Mouse (Mus musculus) brain, embryonic 18.5 days (tissue): ENCODE data around the gene D430041D05Rik.

Experiments
- DNase-seq: peaks from one replicate; pipeline ENCODE4 v3.0.0-alpha.2; 2012; ENCODE audit warnings: low read depth, low spot score

Gene D430041D05Rik

DNA sequence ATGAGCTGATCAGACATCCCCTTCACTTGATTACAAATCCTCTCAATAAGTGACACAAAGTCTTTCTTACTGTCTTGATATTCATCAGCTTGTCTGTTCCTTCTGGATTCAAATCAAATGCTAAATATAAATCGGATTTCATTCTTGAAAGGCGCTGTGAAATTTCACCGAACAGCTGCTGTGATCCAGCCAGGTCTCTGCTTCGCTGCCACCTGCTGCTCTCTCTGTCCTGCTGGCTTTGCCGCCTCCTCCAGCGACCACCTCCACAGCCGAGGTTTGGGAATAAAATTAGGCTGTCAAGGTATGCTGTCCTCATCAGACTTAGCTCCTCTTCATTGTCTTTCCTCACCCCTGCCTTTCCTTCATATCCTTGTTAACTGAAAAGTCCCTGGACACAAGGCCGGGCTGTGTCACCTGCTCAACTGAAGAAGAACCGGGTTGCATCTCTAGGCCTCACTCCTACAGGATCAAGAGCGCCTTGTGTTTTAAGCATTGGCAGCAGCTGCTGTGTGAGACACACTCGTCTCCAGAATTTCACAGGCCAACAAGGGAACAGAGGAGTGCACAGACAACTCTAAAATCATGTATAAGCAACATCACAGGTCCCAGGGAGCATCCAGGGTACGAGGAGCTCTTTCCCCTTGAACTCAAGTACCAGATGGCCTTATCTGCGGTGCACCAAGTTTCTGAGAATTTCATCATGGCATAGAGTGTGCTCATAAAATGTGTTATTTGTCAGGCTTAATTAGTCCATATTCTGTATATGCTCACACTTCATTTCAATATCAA, 59.2 kb downstream of the D430041D05Rik start:
- DNase-seq: no peak

DNA sequence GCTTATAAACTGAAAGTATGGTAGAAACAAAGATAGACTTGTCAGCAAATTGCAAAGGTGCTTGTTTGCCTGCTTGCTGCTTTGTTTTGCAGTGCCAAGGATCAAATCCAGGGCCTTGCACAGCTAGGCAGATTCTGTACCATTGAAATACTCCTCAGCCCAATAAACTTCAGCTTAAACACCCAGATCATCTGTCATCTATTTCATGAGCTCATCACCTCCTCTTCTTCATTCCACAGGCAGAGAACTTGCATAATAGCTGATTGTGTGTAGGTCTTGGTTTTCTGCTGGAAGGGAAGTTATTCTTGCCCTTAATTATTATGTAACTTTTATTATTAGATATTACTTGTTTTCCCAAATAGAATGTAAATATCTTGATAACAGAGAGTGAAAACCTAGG, 73.2 kb downstream of the D430041D05Rik start:
- no peak for DNase-seq

DNA sequence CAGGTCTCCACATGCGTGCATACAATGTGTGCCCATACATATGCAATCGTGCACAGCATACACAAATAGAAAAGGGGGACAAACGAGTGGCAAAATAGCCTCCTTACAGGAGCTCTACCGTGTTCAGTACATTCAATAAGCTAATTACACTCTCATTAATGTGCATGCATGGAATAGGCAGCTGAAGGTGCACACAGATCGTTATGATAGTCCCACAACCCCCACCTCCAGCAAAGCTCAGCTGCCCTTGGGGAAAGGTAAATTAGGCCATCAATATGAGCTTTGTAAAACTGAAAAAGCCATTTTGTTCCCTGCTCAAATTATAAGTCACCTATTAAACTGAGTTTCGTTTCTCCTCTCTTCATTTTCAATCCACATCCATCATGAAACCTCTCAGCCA, 75.0 kb downstream of the D430041D05Rik start:
- DNase-seq: no peak

DNA sequence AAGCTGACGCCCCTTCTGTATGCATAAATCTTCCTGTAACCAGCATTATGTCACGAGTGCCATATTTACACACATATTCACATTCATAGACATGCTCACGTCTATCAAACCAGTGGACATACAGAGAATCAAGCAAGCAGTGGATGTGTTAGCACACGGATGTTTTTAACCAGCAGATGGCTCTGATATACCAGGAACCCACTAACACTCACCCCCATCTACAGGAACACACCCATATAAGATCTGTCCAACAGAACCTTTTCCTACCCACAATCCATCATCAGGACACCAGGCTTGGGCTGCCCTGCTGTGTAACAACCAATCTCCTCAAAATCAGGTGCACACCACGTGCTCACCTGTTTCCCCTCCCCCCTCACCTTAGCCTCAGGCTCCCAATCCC, 76.9 kb downstream of the D430041D05Rik start:
- no peak for DNase-seq

DNA sequence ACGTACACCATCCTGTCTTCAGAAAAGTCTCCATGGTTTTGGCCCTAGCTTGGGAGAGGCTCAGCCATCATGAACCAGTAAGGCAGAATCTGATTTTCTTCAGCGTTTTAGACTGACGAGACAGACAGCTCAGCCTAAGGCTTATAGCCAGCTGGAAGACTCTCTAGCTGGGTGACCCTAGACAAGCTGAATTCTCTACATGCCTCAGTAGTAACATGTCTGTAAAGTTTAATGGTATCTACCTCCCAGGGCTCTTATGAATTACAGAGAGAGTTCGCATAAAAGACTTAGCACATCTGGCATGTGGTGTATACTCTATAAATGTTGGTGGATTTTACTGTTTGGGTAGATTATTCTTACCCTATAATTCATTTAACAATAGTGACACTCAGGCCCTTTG, 78.1 kb downstream of the D430041D05Rik start:
- no peak for DNase-seq

DNA sequence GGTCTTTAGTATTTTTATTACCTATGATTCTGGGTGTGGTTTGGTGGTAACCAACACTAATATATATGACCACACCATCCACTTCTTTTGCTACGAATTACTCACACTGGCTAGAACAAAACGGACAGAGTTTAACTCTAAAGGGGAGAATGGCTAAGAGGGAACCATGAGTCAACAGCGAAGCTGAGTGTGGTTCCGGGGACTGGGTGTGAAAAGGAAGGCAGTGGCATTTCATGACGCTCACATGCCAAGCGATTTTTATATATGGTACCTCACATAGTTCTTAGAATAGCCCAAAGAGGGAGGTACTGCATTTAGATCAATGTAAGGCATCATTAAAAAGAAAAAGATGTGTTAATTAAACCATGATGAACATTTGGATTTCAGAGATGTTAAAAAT, 79.6 kb downstream of the D430041D05Rik start:
- DNase-seq: no peak

DNA sequence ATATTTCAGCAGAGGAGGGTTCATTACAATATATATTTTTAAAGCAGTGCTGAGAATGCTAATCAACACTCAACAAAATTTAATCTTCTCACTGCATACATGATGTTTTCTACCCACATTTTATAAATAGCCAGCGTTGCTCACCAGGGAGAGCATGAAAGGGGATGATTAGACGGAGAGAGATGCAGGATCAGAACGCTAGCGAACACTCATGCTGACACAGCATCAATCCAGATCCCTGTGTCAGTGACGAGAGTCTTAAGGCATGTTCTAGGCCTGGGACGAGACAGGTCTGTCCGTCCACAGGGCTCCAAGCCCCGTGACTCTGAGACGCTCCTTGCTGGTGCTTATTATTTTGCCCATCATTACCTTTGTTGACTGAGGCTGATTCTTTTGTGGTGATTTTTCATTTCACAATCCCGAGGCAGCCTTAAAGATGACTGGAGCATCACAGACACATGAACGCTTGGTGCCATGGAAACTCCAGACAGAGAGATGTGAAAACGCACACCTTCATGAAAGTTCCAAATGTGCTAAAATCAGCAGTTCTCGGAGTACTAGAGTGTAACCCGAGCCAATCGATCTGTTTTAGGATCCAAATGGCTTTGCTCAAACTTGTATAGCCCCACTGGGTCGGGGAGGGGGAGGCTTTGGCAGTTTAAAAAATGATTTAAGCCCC, 83.6 kb downstream of the D430041D05Rik start:
- no peak for DNase-seq

DNA sequence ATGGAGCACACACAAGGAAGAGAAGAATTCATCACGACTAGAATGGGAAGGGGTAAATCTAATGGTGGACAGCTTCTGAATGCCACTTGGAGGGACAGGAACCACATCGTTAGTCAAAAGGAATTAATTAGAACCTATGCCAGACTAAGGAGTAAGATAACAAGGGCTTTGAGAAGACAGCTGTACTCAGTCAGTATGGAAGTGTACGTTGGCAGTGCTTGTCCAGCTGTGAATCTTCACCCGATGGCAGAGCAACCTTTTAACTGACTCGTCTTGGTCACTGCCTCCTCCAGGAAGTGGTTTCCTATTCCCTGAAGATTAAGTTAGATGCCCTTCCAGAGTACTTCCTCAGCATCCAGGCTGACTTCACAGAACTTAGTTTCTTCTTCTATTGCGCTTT, 87.0 kb downstream of the D430041D05Rik start:
- no peak for DNase-seq

DNA sequence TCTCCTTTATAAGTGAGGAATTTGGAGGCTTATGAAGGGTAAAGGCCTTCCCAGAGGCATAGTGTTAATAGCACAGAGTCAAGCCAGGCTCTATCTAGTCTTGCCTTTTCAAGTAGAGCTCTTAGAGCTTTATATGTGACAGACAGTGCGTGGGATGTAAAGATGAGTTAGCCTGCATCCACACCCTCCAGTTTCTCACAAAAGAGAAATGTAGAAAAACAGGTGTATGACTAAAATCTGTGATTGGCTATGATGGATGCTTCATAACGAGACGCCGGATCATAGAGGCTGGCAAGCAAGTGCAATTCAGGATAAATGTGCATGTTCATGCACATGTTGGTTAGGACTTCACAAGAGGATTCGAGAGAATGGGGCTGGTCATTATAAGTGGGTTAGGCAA, 87.5 kb downstream of the D430041D05Rik start:
- DNase-seq: no peak

DNA sequence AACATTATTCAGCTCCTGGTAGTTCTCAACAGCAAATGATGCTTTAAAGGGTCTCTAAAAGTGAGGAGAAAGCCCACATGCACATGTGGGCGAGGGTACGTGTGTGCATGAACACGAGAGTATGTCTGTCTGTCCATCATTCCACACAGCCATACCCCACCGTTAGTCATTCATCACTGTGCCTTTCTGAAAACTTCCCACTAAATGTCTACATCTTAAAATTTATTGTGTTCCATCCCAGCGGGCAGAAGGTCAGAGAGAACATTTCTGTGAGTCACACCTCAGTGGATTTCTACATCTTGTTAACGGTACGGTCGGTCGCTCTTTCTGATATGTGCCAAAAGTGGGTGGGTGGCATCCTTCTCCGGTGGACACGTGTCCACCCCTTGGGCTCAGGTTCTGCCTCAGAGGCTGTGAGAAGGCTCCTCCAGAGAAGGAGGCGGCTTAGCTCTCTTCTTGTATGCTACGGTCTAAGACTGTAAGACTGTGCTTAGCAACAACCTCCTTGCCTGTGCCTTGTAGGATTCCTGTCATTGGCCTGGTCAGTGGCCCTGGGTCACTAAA, 90.7 kb downstream of the D430041D05Rik start:
- DNase-seq: no peak

DNA sequence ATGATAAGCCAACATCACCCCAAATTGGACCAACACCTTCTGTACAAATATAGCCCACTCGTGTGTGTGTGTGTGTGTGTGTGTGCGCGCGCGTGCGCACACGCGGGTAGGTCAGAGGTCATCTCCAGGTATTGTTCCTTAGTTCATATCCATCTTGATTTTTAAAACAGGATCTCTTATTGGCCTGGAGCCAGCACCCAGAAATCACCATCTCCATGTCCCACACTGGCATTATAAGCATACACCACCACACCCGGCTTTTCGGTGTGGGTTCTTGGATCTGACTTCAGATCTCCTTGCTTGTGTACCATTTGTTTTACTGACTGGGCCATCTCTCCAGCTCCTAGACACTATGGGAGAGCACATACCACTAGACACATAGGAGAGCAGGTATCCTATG, 91.4 kb downstream of the D430041D05Rik start:
- no peak for DNase-seq

DNA sequence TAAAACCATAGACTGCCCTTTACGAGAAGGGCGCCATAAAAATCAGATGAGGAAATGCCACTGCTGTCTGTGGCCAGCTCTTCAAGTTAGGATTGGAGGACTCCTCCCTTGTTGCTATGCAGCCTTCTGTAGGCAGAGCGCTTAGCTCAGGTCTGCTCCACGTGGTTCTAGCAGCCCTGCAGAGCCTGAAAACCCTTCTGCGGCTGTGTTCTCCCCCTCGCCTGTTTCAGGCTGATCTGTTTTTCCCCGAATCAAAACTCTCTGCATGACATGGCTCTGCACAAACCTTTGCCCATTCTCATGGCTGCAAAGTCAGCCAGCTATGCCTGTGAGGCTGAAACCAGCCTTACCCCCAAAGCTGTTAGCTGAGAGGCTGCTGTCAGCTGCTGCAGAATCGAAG, 91.9 kb downstream of the D430041D05Rik start:
- no peak for DNase-seq

DNA sequence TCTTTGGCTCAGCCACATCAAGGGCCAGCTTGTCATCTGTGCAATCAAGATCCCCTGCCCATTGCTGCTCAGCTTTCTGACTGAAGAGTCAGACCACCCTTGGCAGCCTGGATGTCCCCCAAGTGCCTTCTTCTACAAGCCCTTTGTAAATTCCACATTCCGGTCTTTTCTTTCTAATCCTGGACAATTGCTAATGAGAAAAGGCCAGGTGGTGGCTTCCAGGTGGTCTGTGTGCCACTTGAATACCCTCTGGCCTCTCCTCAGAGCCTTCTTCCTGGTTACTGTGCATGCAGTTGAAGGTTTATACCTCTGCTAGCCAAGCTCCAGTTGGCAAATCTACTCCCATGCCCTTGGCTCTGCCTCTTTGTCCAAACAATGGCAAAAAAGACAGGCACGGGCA, 92.6 kb downstream of the D430041D05Rik start:
- no peak for DNase-seq

DNA sequence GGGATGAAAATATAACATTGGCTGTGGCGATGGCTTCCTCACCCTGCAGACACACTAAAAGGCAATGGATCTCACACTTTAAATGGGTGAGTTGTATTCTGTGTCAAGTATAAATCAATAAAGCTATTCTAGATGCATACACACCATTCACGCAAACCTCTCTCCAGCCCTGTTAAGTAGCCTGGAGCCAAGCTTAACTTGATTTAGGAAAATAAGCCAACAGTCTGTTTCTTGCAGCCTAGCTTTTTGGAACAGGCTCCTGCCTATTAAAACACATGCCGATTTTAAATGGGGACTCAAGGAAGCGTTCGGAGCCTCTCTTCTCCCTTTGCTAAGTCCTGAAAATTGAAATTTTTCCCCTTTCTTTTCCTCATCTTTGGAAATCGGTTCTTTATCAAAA, 93.2 kb downstream of the D430041D05Rik start:
- peak; percentile 52 for DNase-seq

DNA sequence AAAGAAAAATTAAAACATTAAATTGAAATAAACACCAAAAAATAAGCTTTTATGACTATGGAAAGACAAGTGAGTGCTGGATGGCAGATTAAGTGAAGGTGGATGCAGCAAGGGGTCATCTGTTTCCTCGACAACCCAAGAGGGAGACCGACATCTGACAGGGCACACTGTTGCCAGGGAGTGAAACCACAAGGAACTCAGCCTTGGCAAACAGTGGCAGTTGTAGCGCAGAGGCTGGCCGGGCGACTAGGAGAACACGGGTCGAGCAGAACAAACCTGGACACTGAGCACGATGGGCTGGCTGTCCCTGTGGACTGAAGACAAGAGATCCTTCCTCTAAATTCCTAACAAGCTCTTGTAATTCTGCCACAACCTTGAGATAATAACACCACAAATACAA, 94.3 kb downstream of the D430041D05Rik start:
- DNase-seq: no peak

DNA sequence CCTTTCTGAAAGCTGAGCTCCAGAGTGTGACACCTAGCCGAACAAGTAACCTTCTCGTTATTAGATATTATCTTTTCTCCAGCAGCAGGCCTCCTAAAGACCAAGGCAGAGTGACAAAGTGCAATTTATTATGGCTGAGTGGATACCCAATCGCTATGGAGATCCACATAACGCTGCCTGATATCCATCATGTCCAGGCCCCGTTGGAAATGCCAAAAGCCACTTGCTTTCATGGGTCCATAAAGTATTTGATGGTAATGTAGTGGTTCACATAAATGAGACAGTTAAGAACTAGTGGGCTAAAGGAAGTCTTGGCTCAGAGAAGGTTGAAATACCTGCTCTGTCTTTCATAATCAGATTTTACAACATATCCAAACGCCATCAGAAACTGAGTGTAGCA, 97.6 kb downstream of the D430041D05Rik start:
- no peak for DNase-seq

DNA sequence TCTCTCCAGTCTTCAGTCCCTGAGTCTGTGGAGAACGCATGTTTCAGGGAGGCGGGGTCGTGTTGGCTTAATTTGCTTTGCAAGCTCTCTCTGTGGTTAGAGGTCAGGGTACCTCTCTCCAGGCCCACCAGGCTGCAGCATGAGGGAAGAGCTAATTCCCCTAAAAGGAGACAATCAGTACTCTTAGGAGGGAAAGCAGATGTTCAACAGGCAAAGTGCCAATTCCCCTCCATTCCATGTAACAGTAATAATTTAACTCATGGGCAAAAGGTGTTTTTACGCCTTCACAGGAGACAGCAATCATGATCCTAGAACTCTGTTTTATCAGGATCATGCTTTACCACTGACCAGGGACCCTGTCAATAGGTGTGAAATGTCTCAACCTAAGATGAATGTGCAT, 103.7 kb downstream of the D430041D05Rik start:
- DNase-seq: no peak

DNA sequence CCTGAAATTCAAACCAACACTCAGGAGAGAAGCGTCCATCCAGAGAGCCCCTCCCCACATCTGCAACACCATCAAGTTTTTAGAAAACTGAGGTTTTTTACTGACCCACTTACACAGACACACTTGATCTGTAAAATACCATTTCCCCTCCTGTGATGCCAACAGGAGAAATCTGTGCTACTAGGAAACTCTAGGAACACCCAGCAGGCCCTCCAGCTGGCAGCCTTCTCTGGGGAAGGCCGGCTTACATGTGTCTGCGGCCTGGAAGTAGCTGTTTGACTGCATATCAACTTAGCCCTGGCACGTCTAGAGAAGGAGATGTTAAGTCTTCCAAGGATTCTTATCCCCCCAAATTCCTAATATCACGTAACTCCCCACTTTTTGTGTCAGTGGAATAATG, 105.1 kb downstream of the D430041D05Rik start:
- DNase-seq: no peak

DNA sequence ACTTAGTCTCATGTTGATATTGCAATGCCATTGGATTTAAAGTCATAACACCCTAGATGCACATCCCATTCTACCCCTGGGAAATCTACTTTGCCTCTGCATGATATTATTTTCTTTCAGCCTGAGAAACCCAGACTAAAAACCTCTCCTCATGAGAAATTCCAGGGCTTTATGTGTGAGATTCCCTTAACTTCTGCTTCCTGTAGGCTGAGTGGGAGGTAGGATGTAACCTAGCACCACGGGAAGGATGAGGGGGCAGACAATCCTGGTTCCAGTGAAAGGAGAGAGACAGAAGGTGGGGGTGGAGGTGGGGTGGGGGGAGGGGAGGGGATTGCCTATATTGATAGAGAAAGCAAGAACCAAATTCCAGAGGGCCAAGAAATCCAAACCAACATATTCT, 110.9 kb downstream of the D430041D05Rik start:
- no peak for DNase-seq

DNA sequence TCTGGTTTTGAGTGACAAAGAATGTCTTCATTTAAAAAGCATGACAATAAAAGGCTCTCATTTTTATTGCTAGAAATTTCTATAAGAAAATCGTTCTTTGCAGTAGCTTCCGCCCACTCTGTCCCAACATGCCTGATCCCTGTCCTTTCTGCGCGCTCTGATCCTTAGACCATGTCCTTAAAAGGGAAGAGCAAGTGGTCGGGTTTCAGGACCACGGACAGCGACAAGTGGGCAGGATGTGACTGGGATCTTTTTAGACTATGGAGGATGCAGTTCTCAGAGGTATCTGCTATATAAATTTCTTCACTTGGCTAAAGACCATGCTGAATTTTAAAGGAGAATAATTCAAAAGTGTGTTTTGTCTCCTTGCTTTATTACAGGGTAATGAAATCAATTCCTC, 111.7 kb downstream of the D430041D05Rik start:
- DNase-seq: no peak

DNA sequence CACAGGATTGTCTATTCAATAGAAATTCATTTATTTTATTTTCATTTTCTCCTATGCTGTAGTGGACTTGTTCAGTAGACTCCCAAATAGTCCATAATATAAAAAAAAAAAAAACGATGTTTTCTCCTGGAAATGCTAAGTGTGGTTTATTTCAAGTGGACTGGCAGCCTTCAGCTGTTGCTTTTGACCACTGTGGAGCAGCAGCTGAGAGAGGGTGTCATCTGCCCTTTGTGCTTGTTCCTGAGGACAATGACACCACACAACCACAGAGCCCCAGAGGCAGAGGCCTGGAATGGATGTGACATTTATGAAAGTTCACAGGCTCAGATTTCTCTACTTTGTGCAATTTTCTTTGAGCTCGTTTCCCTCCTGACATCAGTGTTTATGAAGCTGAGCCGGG, 124.0 kb downstream of the D430041D05Rik start:
- DNase-seq: no peak

DNA sequence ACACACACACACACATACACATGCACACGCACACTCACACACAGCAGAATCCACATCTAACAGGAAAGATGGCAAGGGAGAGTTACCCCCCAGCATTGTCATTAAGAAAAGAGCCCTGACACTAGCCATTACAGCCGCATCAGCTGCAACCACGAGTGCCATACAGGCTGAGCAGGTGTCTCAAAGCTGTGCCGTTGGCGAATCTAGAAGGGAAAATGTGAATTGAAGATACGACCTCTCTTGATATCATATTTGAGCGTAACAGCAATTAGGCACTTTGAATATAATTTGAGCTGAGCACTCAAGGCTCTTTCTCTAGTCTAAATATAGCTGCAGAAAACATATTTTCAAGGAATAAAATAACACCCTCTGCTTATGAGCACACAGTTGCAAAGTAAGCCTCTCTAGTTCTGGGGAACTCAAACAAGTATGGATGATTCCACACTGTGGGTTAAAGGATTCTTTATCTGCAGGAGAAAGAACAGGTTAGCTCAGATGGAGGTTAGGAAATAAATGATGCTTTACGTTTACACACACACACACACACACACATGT, 127.3 kb downstream of the D430041D05Rik start:
- no peak for DNase-seq

DNA sequence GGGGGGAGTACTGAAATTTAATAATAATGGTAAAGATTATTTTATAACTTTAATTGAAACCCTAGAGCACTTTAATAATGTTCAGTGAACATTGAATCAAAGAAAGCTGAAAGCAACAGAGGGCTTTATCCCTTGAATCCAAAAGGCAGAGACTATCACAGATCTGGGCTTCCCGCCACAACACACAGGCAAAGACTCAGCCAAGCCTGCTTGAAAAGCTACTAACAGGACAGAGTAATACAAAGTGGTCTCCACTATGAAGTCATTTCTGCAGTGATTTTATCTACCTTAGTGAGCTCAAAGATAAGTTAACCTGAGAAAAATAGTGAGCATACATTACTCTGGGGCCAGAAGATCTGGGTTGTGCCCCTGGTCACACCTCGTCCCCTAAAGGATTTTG, 128.0 kb downstream of the D430041D05Rik start:
- DNase-seq: no peak
